Mouse (Mus musculus) ovary, postnatal 36 days (tissue): ENCODE results near the gene Hpn.

Experiments
- DNase-seq: peaks from one replicate; pipeline ENCODE4 v3.0.0; 2022; ENCODE audit warnings: low spot score, mixed read lengths

Hpn gene

GRCm38 (mm10) chr7:31115182-31115581 is at the start of gene Hpn:
TSS of gene Hpn (minus strand) at chr7:31115290.
- DNase-seq: no peak

DNA sequence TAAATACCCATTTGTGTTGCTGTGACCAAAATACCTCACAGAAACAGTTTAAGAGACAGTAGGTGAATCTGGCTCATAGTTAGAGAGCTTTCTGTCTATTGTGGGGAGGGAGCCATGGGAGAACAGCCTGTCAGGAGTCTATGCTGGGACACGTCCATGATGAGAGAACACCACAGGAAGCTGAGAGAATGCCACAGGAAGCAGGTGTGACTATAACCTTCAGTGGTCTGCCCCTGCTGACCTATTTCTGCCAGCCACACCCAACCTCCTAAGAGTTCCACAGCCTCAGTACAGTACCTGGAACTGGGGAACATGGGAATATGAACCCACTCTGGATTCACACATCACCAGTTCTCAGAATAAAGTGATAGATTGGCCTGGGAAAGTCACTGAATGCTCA is 49.7 kb upstream of the Hpn start:
- DNase-seq: no peak

DNA sequence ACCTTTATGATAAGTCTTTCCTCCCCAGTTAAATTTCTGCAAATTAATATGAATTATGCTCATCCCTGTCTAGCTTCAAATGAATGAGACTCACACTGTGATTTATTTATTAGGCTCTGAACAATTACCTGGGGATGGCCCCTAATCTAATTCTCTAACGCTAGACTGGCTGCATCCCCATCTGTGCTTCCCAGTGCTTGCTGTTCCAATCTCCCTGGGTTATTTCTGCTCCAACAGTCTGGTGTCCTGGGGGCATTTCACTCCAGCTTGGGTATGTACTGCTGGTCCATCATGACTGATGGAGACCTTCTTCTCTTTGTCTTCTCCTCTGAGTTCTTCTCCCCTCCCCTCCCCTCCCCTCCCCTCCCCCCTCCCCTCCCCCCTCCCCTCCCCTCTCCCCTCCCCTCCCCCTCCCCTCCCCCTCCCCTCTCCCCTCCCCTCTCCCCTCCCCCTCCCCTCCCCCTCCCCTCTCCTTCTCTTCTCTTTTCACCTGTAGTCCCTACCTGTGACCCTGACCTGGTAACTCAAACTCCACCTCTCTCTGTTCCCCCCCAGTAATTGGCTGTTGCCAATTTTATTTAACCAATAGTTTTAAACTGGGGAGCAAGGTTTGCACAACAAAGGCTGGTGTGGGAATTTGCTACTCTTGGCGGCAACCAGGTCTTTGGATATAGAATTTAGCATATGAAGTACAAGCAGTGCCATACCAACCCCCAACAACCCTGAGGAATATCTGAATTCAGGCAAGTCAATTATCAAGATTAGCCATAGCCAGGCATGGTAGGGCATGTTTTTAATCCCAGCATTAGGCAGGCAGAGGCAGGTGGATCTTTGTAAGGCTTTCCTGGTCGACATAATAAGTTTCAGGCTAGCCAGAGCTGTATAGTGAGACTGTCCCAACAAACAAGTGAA is 48.8 kb upstream of the Hpn start:
- no peak for DNase-seq

DNA sequence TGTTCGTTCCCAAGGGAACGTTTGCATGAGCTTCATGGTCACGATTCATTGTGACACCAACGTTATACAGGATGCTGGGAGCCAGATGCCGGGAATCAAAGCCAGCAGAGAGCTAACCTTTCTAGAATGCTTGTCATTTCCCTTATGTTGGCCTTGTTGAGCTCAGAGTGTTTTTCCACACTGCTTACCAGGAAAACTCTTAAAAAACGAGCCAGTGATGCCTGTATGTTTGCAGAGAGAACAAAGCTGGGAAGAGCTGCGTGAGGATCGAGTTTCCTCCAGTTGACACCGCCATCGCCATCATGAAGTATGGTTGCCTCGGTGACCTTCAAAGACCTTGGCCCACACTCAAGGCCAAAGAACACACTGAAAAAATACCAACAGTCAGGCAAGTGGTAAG is 47.2 kb upstream of the Hpn start:
- DNase-seq: no peak

DNA sequence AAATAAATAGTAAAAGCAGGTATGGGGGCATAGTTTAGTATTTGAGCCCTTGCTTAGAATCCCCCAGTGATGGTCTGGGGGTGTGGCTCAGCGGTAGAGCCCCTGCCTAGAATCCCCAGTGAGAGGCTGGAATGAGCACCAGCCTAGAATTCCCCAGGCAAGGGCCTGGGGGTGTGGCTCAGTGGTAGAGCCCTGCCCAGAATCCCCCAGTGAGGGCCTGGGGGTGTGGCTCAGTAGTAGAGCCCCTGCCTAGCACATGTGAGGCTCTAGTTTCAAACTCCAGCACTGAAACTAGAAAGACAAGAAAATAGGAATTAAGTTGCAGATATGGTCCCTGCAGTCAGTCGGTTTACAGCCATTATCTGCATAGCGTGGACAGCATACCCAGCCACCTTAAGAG is 46.7 kb upstream of the Hpn start:
- DNase-seq: no peak

DNA sequence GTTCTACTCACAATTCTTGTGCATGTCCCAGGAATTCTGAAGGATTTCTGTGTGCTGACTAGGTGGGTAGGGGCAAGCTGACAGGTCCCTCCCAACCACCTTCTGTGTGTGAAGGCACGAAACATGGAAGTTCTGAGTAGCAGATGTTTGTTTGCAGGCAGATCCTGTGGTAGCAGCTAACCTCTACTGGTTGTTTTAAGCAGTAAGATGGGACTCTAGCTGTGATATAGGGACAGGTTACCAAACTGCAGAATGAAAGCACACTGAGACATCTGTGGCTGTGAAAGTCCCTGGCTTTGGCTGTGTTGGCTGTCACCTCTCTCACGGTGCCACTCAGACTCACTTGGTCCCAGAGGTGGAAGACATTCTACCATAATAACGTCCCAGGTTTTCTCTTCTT is 46.2 kb upstream of the Hpn start:
- no peak for DNase-seq

GRCm38 (mm10) chr7:31160763-31161162 is 45.7 kb upstream of the Hpn start:
- no peak for DNase-seq

DNA sequence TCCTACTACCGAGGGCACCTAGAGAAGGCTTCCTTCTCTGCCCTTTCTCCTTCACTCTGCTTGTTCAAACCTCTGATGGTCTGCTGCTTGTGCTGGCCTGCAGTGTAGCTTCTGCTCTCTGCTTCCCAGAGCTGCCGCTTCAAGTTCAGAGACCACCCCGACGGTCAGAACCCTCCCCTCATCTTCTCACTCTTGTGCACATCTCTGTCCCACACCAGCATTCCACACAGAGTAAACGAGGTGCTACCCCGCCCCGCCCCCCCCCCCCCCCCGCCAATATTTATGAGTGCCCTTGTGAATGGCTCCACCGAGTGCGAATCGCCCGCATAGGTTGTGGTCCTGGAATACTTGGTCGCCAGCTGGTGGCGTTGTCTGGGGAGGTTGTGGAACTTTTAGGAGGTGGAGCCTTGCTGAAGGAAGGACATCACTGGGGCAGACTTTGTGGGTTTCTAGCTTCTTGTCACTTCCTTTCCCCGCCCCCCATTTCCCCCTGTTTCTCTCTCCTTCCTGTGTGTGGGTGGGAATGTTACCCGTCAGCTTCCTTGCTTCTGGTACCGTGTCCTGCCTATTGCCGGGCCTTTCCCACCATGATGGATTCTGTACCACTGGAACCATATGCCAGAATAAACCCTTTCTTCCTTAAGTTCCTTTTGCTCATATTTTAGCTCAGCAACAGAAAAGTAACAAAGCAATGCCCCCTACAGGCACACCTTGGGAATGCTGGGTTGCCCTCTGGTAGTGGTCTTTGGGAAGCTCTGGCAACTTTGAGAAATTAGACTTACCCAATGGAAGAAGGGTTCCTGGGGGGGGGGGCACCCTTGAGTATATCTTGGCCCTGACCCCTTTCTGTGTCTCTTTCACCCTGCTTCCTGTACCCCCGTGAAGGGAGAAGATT is 41.2 kb upstream of the Hpn start:
- DNase-seq: no peak

DNA sequence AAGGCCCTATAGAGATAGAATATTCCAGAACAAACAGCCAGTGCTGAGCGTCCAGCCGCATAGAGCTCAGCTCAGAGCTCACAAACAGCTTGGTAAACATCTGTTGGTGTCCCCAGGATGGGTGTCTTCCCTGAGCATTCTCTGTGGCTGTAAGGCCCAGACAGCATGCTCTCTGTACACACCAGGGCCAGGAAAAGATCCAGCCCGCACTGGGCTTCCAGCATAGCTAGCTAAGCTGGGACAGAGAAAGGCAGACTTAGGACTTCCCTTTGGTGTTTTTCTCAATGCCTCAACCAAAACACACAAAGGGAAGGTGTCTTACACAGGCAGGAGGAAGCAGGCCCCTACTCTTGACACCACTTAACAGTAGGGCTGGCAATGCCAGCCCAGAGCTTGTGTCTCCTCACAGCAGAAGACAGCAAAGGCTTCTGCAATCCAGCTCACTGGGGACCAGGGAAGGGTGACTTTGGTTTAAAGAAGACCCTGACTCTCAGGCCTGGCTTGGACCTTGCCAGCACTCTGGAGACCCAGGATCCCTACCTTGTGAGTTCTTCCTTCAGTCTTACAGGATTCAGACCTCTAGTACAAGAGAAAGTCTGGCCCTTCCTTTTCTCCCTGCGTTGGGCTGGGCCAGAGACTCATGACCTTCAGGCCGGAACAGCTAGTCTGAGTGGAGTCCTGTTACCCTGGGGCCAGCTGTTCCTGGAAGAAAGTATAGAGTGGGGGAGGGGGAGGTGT is 40.4 kb upstream of the Hpn start, which contains the start of gene Gramd1a:
Gramd1a (minus strand) TSS at position 601 of the 738 bp plus-strand sequence.
- DNase-seq: peak; percentile 48

DNA sequence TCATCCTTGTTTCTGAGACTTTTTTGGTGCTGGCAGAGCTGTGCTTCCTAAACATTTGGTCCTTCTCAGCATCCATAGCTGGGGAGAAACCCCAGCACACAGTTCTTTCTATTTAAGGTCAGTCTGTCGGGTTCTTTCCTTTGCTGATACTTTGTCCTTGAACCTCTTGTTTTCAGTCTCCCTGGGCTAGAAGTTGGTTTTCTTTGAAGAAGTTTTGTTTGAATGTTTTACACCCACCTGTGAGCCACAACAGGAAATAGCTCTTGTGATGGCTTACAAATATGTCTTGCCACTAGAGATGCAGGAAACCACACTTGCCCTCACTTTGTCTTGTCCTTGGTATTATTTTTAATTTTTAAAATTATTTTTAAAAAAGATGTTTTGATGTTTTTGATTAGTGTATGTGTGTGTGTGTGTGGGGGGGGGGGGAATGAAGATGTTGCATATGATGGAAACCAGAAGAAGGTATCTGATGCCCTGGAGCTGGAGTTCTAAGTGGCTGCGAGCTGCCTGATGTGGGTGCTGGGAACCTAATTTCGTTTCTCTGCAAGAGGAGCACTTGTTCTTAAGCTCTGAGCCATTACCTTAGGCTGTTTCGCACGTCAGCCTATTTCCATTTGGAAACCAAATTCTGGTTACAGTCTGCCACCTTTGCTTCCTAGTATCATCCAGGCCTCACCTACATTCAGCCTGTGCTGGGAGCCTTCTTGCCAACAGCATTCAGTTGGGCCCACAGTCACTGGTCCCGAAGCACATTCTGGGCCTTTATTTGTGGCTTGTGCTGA is 38.6 kb upstream of the Hpn start:
- DNase-seq: no peak

DNA sequence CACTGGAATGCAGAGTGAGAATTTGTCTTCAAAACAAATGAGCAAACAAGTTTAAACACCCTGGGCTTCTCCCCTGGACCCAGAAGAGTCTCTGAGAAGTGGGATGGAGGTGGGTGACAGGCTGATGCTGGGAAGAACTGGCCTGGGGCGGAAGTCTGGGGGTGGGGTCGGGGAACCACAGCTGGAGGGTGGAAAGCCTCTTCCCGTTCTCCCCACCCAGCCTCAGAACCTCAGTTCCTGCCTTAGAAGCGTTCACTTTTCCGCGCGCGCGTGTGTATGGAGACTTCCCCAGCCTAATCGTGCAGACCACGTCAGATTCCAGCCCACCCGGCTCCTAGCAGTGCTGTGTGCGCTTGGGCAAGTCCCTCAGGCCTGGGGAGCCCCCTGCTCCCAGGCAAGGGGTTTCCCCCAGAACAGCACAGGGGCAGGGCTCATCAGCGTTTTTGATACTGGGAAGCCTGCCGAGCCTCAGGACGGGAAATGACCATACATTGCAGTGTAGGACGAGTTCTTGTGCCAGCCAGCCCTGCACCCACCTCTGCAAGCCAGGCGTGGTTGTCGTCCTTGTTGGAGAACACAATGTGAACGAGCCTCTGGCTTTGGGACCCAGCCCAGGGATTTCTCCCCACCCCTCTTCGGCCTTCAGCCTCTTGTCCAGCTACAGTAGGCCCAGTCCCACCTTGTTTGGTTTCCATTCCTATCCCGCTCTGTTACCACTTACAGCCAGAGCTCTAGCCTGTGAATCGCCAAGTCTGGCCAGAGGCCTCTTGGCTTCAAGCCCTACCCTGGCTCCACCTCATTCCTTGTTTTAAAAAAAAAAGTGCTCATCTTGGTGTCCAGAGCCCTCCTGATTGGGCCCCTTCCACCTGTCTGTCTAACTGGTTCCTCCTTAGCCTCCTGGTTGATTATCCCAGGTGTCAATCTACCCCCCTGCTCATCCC is 36.5 kb upstream of the Hpn start:
- DNase-seq: peak; percentile 62

- DNase-seq: peak; percentile 94
Measured at GRCm38 (mm10) chr7:31150566-31151300, 35.6 kb upstream of the Hpn start.

GRCm38 (mm10) chr7:31149751-31150565 is 34.9 kb upstream of the Hpn start:
- no peak for DNase-seq

- no peak for DNase-seq
Measured at GRCm38 (mm10) chr7:31149271-31149670, 34.2 kb upstream of the Hpn start.

DNA sequence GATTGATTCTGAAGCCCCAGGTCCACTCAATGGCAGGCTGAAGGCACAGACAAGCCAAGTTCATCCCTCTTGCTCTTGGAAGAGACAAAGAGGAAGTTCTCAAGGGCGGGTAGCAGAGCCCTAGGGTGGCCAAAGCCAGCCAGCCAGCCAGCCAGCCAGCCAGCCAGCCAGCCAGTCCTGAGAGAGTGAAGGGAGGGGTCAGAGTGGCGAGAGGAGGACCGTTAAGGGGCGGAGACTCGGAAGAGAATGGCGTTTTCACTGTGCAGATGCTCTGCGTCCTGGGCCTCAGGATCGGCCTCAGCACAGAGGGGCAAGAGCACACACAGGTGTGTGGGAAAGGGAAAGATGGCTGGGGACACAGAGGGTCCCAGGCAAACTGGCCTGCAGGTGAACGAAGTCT is 33.7 kb upstream of the Hpn start:
- peak; percentile 66 for DNase-seq

GRCm38 (mm10) chr7:31148086-31148485 is 33.0 kb upstream of the Hpn start:
- DNase-seq: no peak

DNA sequence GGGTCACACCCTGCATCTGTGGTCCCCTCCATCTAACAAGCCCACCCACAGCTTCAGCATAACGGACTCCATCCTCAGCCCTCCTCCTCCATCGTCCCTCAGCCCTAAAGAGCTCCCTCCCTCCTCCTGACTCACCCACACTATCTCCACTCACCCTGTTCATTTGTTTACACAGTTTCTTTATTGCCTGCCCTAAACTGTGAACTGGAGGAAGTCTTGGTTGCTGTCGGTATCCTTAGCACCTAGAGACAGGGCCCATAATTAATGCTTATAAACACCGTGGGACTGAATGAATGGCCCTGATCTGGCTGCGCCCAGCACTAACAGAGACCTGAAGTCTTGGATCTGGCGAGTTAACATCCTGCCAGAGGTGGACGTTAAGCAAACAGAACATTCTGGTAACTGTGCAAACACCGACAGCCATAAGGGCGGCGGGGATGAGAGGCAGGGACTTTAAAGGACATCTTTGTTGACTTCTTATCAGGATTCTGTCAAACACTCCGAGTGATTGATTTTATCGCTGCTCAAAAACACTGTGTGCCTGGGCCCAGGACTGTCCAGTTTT is 30.6 kb upstream of the Hpn start:
- DNase-seq: no peak

- no peak for DNase-seq
Measured at GRCm38 (mm10) chr7:31144886-31145285, 29.8 kb upstream of the Hpn start.
